Comparison of ENCODE assay signal across 8 mouse cellular contexts in genomic region chr19:7274326-7274990, GRCm38 (mm10). TPM values are rescaled to one million over a fixed set of nuclear protein-coding genes. Genes with fewer than 3 reads are reported as not detected.
DNase-seq lines count a peak whose midpoint lies in the region; ATAC-seq and TF ChIP-seq lines count a peak whose summit lies in the region.

No protein-coding gene starts in this region.

- WGBS in forebrain, embryonic 12.5 days: 82% methylated on average over 9 of the region's 13 CpGs

- H3K36me3 ChIP-seq in forebrain, embryonic 12.5 days (replicated peaks): peaks cover 89% of the 10 kb centered on the region

- TF ChIP-seq CTCF in left cerebral cortex, adult 2 months (IDR thresholded peaks at IDR 0.05): no peak

- H3K27ac ChIP-seq in left cerebral cortex, adult 2 months: peak overlapping the region; percentile 80
- peak overlapping the region; percentile 83 for H3K27ac ChIP-seq in forebrain, embryonic 12.5 days

- H3K4me3 ChIP-seq in left cerebral cortex, adult 2 months: no peak overlapping the region
- no peak overlapping the region for H3K4me3 ChIP-seq in forebrain, embryonic 12.5 days (replicated peaks)

- intact Hi-C loops in left cerebral cortex, adult 2 months (cut with DNase I): no loop called here

- no peak overlapping the region for H3K4me2 ChIP-seq in forebrain, embryonic 12.5 days

- H3K9ac ChIP-seq in forebrain, embryonic 12.5 days: peak overlapping the region; percentile 21; the same call in 1 of the 2 replicates

- H3K9me3 ChIP-seq in forebrain, embryonic 12.5 days: no peaks in the 10 kb centered on the region

- H3K4me1 ChIP-seq in forebrain, embryonic 12.5 days: peaks cover 72% of the 10 kb centered on the region

- no peak for DNase-seq in left cerebral cortex, adult 2 months (ENCODE audit: extremely low spot score in 1 of 2, low spot score in 2 of 2)
- DNase-seq in left cerebral cortex, adult 8-10 months (ENCODE audit: low spot score in 2 of 2): no peak
- DNase-seq in layer of hippocampus, postnatal 14 days (ENCODE audit: low spot score in 2 of 2): peak; percentile 72 to 88
- no peak for DNase-seq in yolk sac, embryonic 10.5 days (ENCODE audit: low spot score)
- DNase-seq in spleen, adult 12 weeks (ENCODE audit: low spot score): no peak

- no peaks in the 10 kb centered on the region for H3K27me3 ChIP-seq in forebrain, embryonic 12.5 days

- ATAC-seq in cerebellum, adult (ENCODE audit: insufficient number of reproducible peaks, low FRiP score, low TSS enrichment): peak; percentile 71
- ATAC-seq in forebrain, embryonic 12.5 days (ENCODE audit: low FRiP score): no peak
- ATAC-seq in erythroblast, adult 5-6 weeks (replicated peaks; ENCODE audit: low FRiP score, poor library complexity, severe bottlenecking): no peak

RNA-seq across cellular contexts. Expression of gene Rcor2, which starts 7.3 kb away (rescaled TPM):
- total RNA-seq in left cerebral cortex, adult 2 months (2021): 10 to 100 TPM; 14.3 to 14.7 TPM
- total RNA-seq in left cerebral cortex, adult 8-10 months (2022): 10 to 100 TPM; 15.5 to 17.6 (median 15.6) TPM
- polyA plus RNA-seq in forebrain, embryonic 12.5 days (2016; fragmentation: Nextera tagmentation; extraction: Ambion mirVana): 88.6 and 89.4 TPM in 2 replicates
- 10 to 100 TPM; 20.2 to 23.2 TPM for total RNA-seq in layer of hippocampus, postnatal 14 days (2021)
- total RNA-seq in erythroblast, adult 5-6 weeks (2015; ENCODE audit: low replicate concordance): not detected in 2 replicates
- total RNA-seq in erythroblast, adult 5-6 weeks (2017; ENCODE audit: low replicate concordance): 0.17 TPM in 1 of 2 replicates, not detected in the other

RNA-seq across cellular contexts. Expression of gene Naa40, which starts 33.5 kb away (rescaled TPM):
- 10 to 100 TPM; 35.7 to 37.4 TPM for total RNA-seq in left cerebral cortex, adult 2 months (2021)
- total RNA-seq in left cerebral cortex, adult 8-10 months (2022): 10 to 100 TPM; 30.6 to 39.2 (median 32.3) TPM
- polyA plus RNA-seq in forebrain, embryonic 12.5 days (2016; fragmentation: Nextera tagmentation; extraction: Ambion mirVana): 90.0 and 92.2 TPM in 2 replicates
- total RNA-seq in layer of hippocampus, postnatal 14 days (2021): 10 to 100 TPM; 32.1 to 35.0 TPM
- total RNA-seq in erythroblast, adult 5-6 weeks (2015; ENCODE audit: low replicate concordance): 12.5 and 20.1 TPM in 2 replicates
- 14.5 and 15.1 TPM in 2 replicates for total RNA-seq in erythroblast, adult 5-6 weeks (2017; ENCODE audit: low replicate concordance)

RNA-seq across cellular contexts. Expression of gene Cox8a, which starts 57.0 kb away (rescaled TPM):
- total RNA-seq in left cerebral cortex, adult 2 months (2021): 100 to 1,000 TPM; 934 to 941 TPM
- 1,000 to 10,000 TPM; 1,021 to 1,102 (median 1,060) TPM for total RNA-seq in left cerebral cortex, adult 8-10 months (2022)
- 781 and 789 TPM in 2 replicates for polyA plus RNA-seq in forebrain, embryonic 12.5 days (2016; fragmentation: Nextera tagmentation; extraction: Ambion mirVana)
- 100 to 1,000 TPM; 973 to 982 TPM for total RNA-seq in layer of hippocampus, postnatal 14 days (2021)
- 177 and 188 TPM in 2 replicates for total RNA-seq in erythroblast, adult 5-6 weeks (2015; ENCODE audit: low replicate concordance)
- total RNA-seq in erythroblast, adult 5-6 weeks (2017; ENCODE audit: low replicate concordance): 51.3 and 166 TPM in 2 replicates

Comparison
In these comparisons a context has a peak if more than half of its experiments do, and no peak if none do; other contexts are left out.
1. DNase-seq: peak in layer of hippocampus, postnatal 14 days (2 of 2); none in left cerebral cortex, adult 2 months (0 of 2), left cerebral cortex, adult 8-10 months (0 of 2), yolk sac, embryonic 10.5 days (single experiment) and spleen, adult 12 weeks (single experiment).
2. RNA of gene Rcor2, which starts 7.3 kb away (total RNA-seq): 20.2 to 23.2 TPM in layer of hippocampus, postnatal 14 days, 15.5 to 17.6 TPM in left cerebral cortex, adult 8-10 months and 14.3 to 14.7 TPM in left cerebral cortex, adult 2 months; 0.17 TPM in erythroblast, adult 5-6 weeks; every median in the first group is over 10 times any median in the second.
3. RNA of gene Cox8a, which starts 57.0 kb away (total RNA-seq): 1,021 to 1,102 TPM in left cerebral cortex, adult 8-10 months, 973 to 982 TPM in layer of hippocampus, postnatal 14 days and 934 to 941 TPM in left cerebral cortex, adult 2 months; 51.3 to 188 TPM in erythroblast, adult 5-6 weeks; every median in the first group is over 4 times any median in the second.